Mouse (Mus musculus) mouse embryonic stem cell (cell line): ENCODE measurements around the gene Elavl3.
"Not testable (repeated sequence)": the region's sequence is repeated elsewhere in the genome, so short reads cannot be mapped to it uniquely, and the experiment has no call there.

Source experiments
- in situ Hi-C, 2 experiments: fragments of 300-500 bp; cut with MboI; formaldehyde crosslinking; loops; 1 replicate in 1 of 2; 3 replicates in 1 of 2; pipeline ENCODE4 v1.14.3; 2019 to 2020; ENCODE audit warnings: low sequenced_read_pairs in 2 of 2, low pct_unique_long_range_greater_than_20kb in 1 of 2, mixed read lengths in 1 of 2; ENCODE audit not compliant: unreplicated experiment in 1 of 2

Gene Elavl3

GRCm38 (mm10) chr9:22051958-22052254 lies at the start of gene Elavl3:
Gene Elavl3 (minus strand): TSS chr9:22052023.
- in situ Hi-C loops, result loop anchor here in 1 of 2 experiments (5.0 kb wide), 1 partner anchor 75 kb away; no protein-coding TSS in a partner anchor

GRCm38 (mm10) chr9:22099922-22100321 lies 48.1 kb upstream of the Elavl3 start:
- in situ Hi-C loops, result no loop called here

GRCm38 (mm10) chr9:22098993-22099696 lies 47.3 kb upstream of the Elavl3 start, which contains the start of gene Cnn1:
Gene Cnn1 (plus strand): TSS chr9:22099216.
- in situ Hi-C loops, result no loop called here

GRCm38 (mm10) chr9:22095854-22096307 lies 44.1 kb upstream of the Elavl3 start:
- in situ Hi-C loops, result no loop called here

- in situ Hi-C loops, result no loop called here
These were observed 40.9 kb upstream of the Elavl3 start for GRCm38 (mm10) chr9:22092746-22093145.

GRCm38 (mm10) chr9:22089986-22090385 lies 38.2 kb upstream of the Elavl3 start:
- in situ Hi-C loops, result no loop called here

GRCm38 (mm10) chr9:22089281-22089680 lies 37.5 kb upstream of the Elavl3 start:
- in situ Hi-C loops, result no loop called here

- in situ Hi-C loops, result no loop called here
These were observed 35.3 kb upstream of the Elavl3 start for GRCm38 (mm10) chr9:22087034-22087618.

GRCm38 (mm10) chr9:22086012-22086411 lies 34.2 kb upstream of the Elavl3 start:
- in situ Hi-C loops, result no loop called here

GRCm38 (mm10) chr9:22085022-22085834 lies 33.4 kb upstream of the Elavl3 start, which contains the start of gene Ecsit:
Gene Ecsit (minus strand): TSS chr9:22085438.
- in situ Hi-C loops, result no loop called here

GRCm38 (mm10) chr9:22084667-22085021 lies 32.8 kb upstream of the Elavl3 start:
- in situ Hi-C loops, result no loop called here

- in situ Hi-C loops, result no loop called here
These were observed 24.4 kb upstream of the Elavl3 start for GRCm38 (mm10) chr9:22076223-22076622.

GRCm38 (mm10) chr9:22075778-22076177 lies 24.0 kb upstream of the Elavl3 start:
- in situ Hi-C loops, result not testable (repeated sequence)

- in situ Hi-C loops, result no loop called here
These were observed 20.5 kb upstream of the Elavl3 start for GRCm38 (mm10) chr9:22072276-22072675.

- in situ Hi-C loops, result no loop called here
These were observed 19.2 kb upstream of the Elavl3 start, which contains the start of the genes Gm49318 and Zfp653 for GRCm38 (mm10) chr9:22070791-22071573. Gene Gm49318 (minus strand): TSS chr9:22071259. Gene Zfp653 (minus strand): TSS chr9:22071376.

GRCm38 (mm10) chr9:22069881-22070553 lies 18.2 kb upstream of the Elavl3 start:
- in situ Hi-C loops, result no loop called here

- in situ Hi-C loops, result no loop called here
These were observed 15.4 kb upstream of the Elavl3 start for GRCm38 (mm10) chr9:22067195-22067594.

GRCm38 (mm10) chr9:22066433-22066832 lies 14.6 kb upstream of the Elavl3 start:
- in situ Hi-C loops, result no loop called here
